Mouse (Mus musculus): ENCODE data around the gene Rcsd1. TPM values are rescaled to one million over a fixed set of nuclear protein-coding genes. Genes with fewer than 3 reads are reported as not detected.

Rcsd1 gene
- polyA plus RNA-seq, 1 experiment from 2014 or later: 10.3 TPM

GRCm38 (mm10) chr1:165731553-165731952 is 22.0 kb upstream of the Rcsd1 start:
- H3K4me1 ChIP-seq: peaks cover 17% of the 10 kb centered on the region
- H3K27me3 ChIP-seq (replicated peaks; ENCODE audit: low read depth, poor library complexity, severe bottlenecking): no peaks in the 10 kb centered on the region
- no peaks in the 10 kb centered on the region for H3K9me3 ChIP-seq
- H3K36me3 ChIP-seq (replicated peaks): no peaks in the 10 kb centered on the region
- H3K27ac ChIP-seq (replicated peaks): no peak overlapping the region
- WGBS: 75% methylated on average over 6 of the region's 6 CpGs
- H3K4me3 ChIP-seq: no peak overlapping the region
- DNase-seq (ENCODE audit: low spot score): no peak

- Histone ChIP-seq H3K4me1 (peaks cover 17% of the 10 kb centered on the region), H3K27ac (replicated peaks) (no peak overlapping the region), H3K36me3 (replicated peaks) (no peaks in the 10 kb centered on the region), H3K9me3 (no peaks in the 10 kb centered on the region), H3K27me3 (replicated peaks; ENCODE audit: low read depth, poor library complexity, severe bottlenecking) (no peaks in the 10 kb centered on the region), H3K4me3 (no peak overlapping the region)
- no peak for DNase-seq (ENCODE audit: low spot score)
- WGBS: 53% methylated on average over 1 of the region's 1 CpGs
Observed at GRCm38 (mm10) chr1:165730129-165730528, 20.6 kb upstream of the Rcsd1 start.

- H3K27ac ChIP-seq (replicated peaks): no peak overlapping the region
- H3K4me1 ChIP-seq: peaks cover 29% of the 10 kb centered on the region
- H3K9me3 ChIP-seq: no peaks in the 10 kb centered on the region
- WGBS: 93% methylated on average over 3 of the region's 3 CpGs
- H3K36me3 ChIP-seq (replicated peaks): no peaks in the 10 kb centered on the region
- DNase-seq (ENCODE audit: low spot score): no peak
- H3K27me3 ChIP-seq (replicated peaks; ENCODE audit: low read depth, poor library complexity, severe bottlenecking): no peaks in the 10 kb centered on the region
- no peak overlapping the region for H3K4me3 ChIP-seq
Observed at GRCm38 (mm10) chr1:165728057-165728639, 18.6 kb upstream of the Rcsd1 start.

- DNase-seq (ENCODE audit: low spot score): no peak
- WGBS: 31% methylated on average over 1 of the region's 1 CpGs
- Histone ChIP-seq H3K27me3 (replicated peaks; ENCODE audit: low read depth, poor library complexity, severe bottlenecking) (no peaks in the 10 kb centered on the region), H3K4me1 (peaks cover 29% of the 10 kb centered on the region), H3K27ac (replicated peaks) (0 out of 2 replicates have a peak overlapping the region, but pooled peaks have one; percentile 14), H3K4me3 (no peak overlapping the region), H3K36me3 (replicated peaks) (no peaks in the 10 kb centered on the region), H3K9me3 (no peaks in the 10 kb centered on the region)
Observed at GRCm38 (mm10) chr1:165726986-165727385, 17.4 kb upstream of the Rcsd1 start.

GRCm38 (mm10) chr1:165725039-165725644 is 15.6 kb upstream of the Rcsd1 start:
- H3K4me1 ChIP-seq: peaks cover 26% of the 10 kb centered on the region
- 80% methylated on average over 4 of the region's 4 CpGs for WGBS
- H3K27me3 ChIP-seq (replicated peaks; ENCODE audit: low read depth, poor library complexity, severe bottlenecking): no peaks in the 10 kb centered on the region
- DNase-seq (ENCODE audit: low spot score): no peak
- H3K9me3 ChIP-seq: no peaks in the 10 kb centered on the region
- H3K4me3 ChIP-seq: no peak overlapping the region
- H3K27ac ChIP-seq (replicated peaks): peak overlapping the region; percentile 70
- no peaks in the 10 kb centered on the region for H3K36me3 ChIP-seq (replicated peaks)

GRCm38 (mm10) chr1:165724219-165725033 is 14.9 kb upstream of the Rcsd1 start:
- DNase-seq (ENCODE audit: low spot score): no peak
- H3K36me3 ChIP-seq (replicated peaks): no peaks in the 10 kb centered on the region
- H3K4me3 ChIP-seq: no peak overlapping the region
- 50% methylated on average over 11 of the region's 11 CpGs for WGBS
- peaks cover 26% of the 10 kb centered on the region for H3K4me1 ChIP-seq
- no peaks in the 10 kb centered on the region for H3K9me3 ChIP-seq
- no peaks in the 10 kb centered on the region for H3K27me3 ChIP-seq (replicated peaks; ENCODE audit: low read depth, poor library complexity, severe bottlenecking)
- peak overlapping the region; percentile 70 for H3K27ac ChIP-seq (replicated peaks)

- H3K36me3 ChIP-seq (replicated peaks): no peaks in the 10 kb centered on the region
- H3K27me3 ChIP-seq (replicated peaks; ENCODE audit: low read depth, poor library complexity, severe bottlenecking): no peaks in the 10 kb centered on the region
- no peak for DNase-seq (ENCODE audit: low spot score)
- WGBS: 94% methylated on average over 9 of the region's 9 CpGs
- no peak overlapping the region for H3K4me3 ChIP-seq
- H3K27ac ChIP-seq (replicated peaks): no peak overlapping the region
- peaks cover 37% of the 10 kb centered on the region for H3K4me1 ChIP-seq
- H3K9me3 ChIP-seq: no peaks in the 10 kb centered on the region
Observed at GRCm38 (mm10) chr1:165722531-165723123, 13.1 kb upstream of the Rcsd1 start.

GRCm38 (mm10) chr1:165718543-165719105 is 9.1 kb upstream of the Rcsd1 start:
- Histone ChIP-seq H3K4me3 (no peak overlapping the region), H3K27ac (replicated peaks) (peak overlapping the region; percentile 19; the same call in 1 of the 2 replicates), H3K27me3 (replicated peaks; ENCODE audit: low read depth, poor library complexity, severe bottlenecking) (no peaks in the 10 kb centered on the region), H3K9me3 (no peaks in the 10 kb centered on the region), H3K36me3 (replicated peaks) (no peaks in the 10 kb centered on the region), H3K4me1 (peaks cover 16% of the 10 kb centered on the region)
- no peak for DNase-seq (ENCODE audit: low spot score)
- 77% methylated on average over 15 of the region's 15 CpGs for WGBS

GRCm38 (mm10) chr1:165717711-165718542 is 8.4 kb upstream of the Rcsd1 start:
- H3K27me3 ChIP-seq (replicated peaks; ENCODE audit: low read depth, poor library complexity, severe bottlenecking): no peaks in the 10 kb centered on the region
- H3K4me1 ChIP-seq: peaks cover 16% of the 10 kb centered on the region
- WGBS: 50% methylated on average over 11 of the region's 11 CpGs
- H3K9me3 ChIP-seq: no peaks in the 10 kb centered on the region
- DNase-seq (ENCODE audit: low spot score): no peak
- no peaks in the 10 kb centered on the region for H3K36me3 ChIP-seq (replicated peaks)
- H3K4me3 ChIP-seq: no peak overlapping the region; the same call in 1 of the 2 replicates
- peak overlapping the region; percentile 19 for H3K27ac ChIP-seq (replicated peaks)

- no peak overlapping the region for H3K27ac ChIP-seq (replicated peaks)
- H3K4me1 ChIP-seq: peaks cover 16% of the 10 kb centered on the region
- WGBS: 86% methylated on average over 4 of the region's 4 CpGs
- no peak for DNase-seq (ENCODE audit: low spot score)
- no peaks in the 10 kb centered on the region for H3K36me3 ChIP-seq (replicated peaks)
- H3K9me3 ChIP-seq: no peaks in the 10 kb centered on the region
- H3K4me3 ChIP-seq: no peak overlapping the region
- no peaks in the 10 kb centered on the region for H3K27me3 ChIP-seq (replicated peaks; ENCODE audit: low read depth, poor library complexity, severe bottlenecking)
Observed at GRCm38 (mm10) chr1:165716426-165716825, 6.9 kb upstream of the Rcsd1 start.

- no peak overlapping the region for H3K4me3 ChIP-seq
- H3K36me3 ChIP-seq (replicated peaks): no peaks in the 10 kb centered on the region
- peaks cover 17% of the 10 kb centered on the region for H3K27me3 ChIP-seq (replicated peaks; ENCODE audit: low read depth, poor library complexity, severe bottlenecking)
- peaks cover 17% of the 10 kb centered on the region for H3K4me1 ChIP-seq
- 82% methylated on average over 5 of the region's 5 CpGs for WGBS
- no peak overlapping the region for H3K27ac ChIP-seq (replicated peaks)
- H3K9me3 ChIP-seq: no peaks in the 10 kb centered on the region
- DNase-seq (ENCODE audit: low spot score): no peak
Observed at GRCm38 (mm10) chr1:165713798-165714197, 4.2 kb upstream of the Rcsd1 start.

GRCm38 (mm10) chr1:165711914-165712313 is 2.4 kb upstream of the Rcsd1 start:
- Histone ChIP-seq H3K27ac (replicated peaks) (no peak overlapping the region), H3K27me3 (replicated peaks; ENCODE audit: low read depth, poor library complexity, severe bottlenecking) (peaks cover 36% of the 10 kb centered on the region), H3K36me3 (replicated peaks) (no peaks in the 10 kb centered on the region), H3K9me3 (no peaks in the 10 kb centered on the region), H3K4me3 (no peak overlapping the region), H3K4me1 (peaks cover 18% of the 10 kb centered on the region)
- no peak for DNase-seq (ENCODE audit: low spot score)
- WGBS: 85% methylated on average over 5 of the region's 5 CpGs

Data from embryonic facial prominence, embryonic 10.5 days (tissue).